Mouse (Mus musculus) lung, embryonic 14.5 days (tissue): ENCODE measurements around the gene Zdhhc16. TPM values are rescaled to one million over a fixed set of nuclear protein-coding genes. Genes with fewer than 3 reads are reported as not detected.
"Not testable (repeated sequence)": the region's sequence is repeated elsewhere in the genome, so short reads cannot be mapped to it uniquely, and the experiment has no call there.

ENCODE experiments used
- ATAC-seq: fragments of 200-750 bp; cut with Nextera tagmentation; 2 replicates; pipeline ENCODE4 v1.8.0; 2017; ENCODE audit warnings: mild to moderate bottlenecking, moderate TSS enrichment, moderate library complexity; ENCODE audit not compliant: insufficient read depth
- DNase-seq: peaks from one replicate; pipeline ENCODE4 v3.0.0-alpha.2; 2015
- H3K27ac ChIP-seq: fragments of 300-500 bp; sonication (generic); 2 replicates; pipeline ENCODE4 v1.5.1; 2014; ENCODE audit warnings: low read depth, mild to moderate bottlenecking, moderate library complexity
- H3K27me3 ChIP-seq: fragments of 300-500 bp; sonication (generic); 2 replicates; pipeline ENCODE4 v1.6.1; 2014; ENCODE audit warnings: low read length, control low read depth; ENCODE audit not compliant: insufficient read depth
- H3K36me3 ChIP-seq: fragments of 300-500 bp; sonication (generic); 2 replicates; pipeline ENCODE4 v1.6.1; 2014; ENCODE audit warnings: control low read depth; ENCODE audit not compliant: insufficient read depth
- H3K4me1 ChIP-seq: fragments of 300-500 bp; sonication (generic); 2 replicates; pipeline ENCODE4 v1.6.1; 2014; ENCODE audit warnings: antibody characterized with exemption, control low read depth; ENCODE audit not compliant: insufficient read depth
- H3K4me2 ChIP-seq: fragments of 300-500 bp; sonication (generic); 2 replicates; pipeline ENCODE4 v1.6.1; 2014; ENCODE audit warnings: mild to moderate bottlenecking
- H3K4me3 ChIP-seq: fragments of 300-500 bp; sonication (generic); 2 replicates; pipeline ENCODE4 v1.5.1; 2014; ENCODE audit warnings: low read depth, low read length
- H3K9ac ChIP-seq: fragments of 300-500 bp; sonication (generic); 2 replicates; pipeline ENCODE4 v1.6.1; 2014
- H3K9me3 ChIP-seq: fragments of 300-500 bp; sonication (generic); 2 replicates; pipeline ENCODE4 v1.6.1; 2016; ENCODE audit warnings: low read depth, low read length, control low read depth
- CTCF ChIP-seq: IDR thresholded peaks from 2 replicates; pipeline ENCODE4 v1.5.1; 2016; ENCODE audit warnings: antibody characterized with exemption, low read depth
- WGBS: fragments of 180-500 bp; shearing (Covaris S2); extraction: QIAGEN DNeasy Blood & Tissue Kit; methylation state at CpG from one replicate; pipeline ENCODE4 v1.1.7; 2014; 5-methylcytosine and 5-hydroxymethylcytosine counted together
- polyA plus RNA-seq: library from polyadenylated mRNA; unstranded; fragments of >200 nt; fragmentation: Nextera tagmentation; extraction: Ambion mirVana; gene quantifications from 2 replicates; pipeline ENCODE4 v1.2.1, GENCODE M21; 2014

Gene Zdhhc16
- polyA plus RNA-seq, 1 experiment from 2014 or later, result 80.8 TPM

DNA sequence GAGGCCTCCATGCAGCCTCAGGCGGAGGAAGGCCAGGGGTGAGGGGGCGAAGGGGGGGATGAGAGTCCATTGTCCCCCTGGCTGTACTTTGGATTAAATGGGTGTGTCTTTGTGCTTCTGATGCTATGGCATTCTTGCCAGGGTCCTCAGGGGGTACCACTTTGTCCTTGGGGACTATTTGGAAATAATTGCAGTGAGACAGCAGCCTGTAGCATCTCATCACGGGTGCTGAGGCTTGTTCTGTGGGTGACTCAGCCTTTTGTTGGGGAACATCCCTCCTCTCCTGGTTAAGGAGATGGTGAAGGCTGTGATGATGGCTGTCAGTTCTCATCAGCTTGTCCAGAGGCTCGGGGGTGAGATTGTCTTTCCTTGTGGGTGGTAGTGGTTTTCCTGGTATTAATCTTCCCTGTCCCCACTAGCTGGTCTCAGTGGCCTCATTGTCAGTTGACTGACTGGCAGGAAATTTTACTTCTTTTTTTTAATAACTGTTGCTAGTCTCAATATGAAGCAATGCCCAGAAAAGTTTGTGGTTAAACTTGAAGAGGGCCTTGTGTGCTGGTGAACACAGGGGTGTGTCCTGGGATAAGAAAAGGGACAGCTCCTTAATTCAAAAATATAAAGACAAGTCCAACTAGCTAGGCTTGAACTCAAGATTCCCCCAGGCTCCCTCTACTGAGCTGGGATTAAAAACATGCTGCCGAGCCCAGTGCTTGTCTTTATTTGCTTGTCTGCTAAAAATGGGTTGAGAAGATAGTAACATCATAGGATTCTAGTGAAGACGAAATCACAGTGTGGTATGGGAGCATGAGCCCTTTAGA lies 19.3 kb upstream of the Zdhhc16 start:
- H3K9me3 ChIP-seq, result no peaks in the 10 kb centered on the region
- ATAC-seq (no peak), DNase-seq (no peak)
- peak overlapping the region; percentile 95 for H3K4me3 ChIP-seq
- H3K27me3 ChIP-seq, result no peaks in the 10 kb centered on the region
- no peak for TF ChIP-seq CTCF
- H3K27ac ChIP-seq, result no peak overlapping the region; the same call in 1 of the 2 replicates
- 43% methylated on average over 6 of the region's 6 CpGs for WGBS
- H3K4me2 ChIP-seq, result peak overlapping the region; percentile 76
- peaks cover 40% of the 10 kb centered on the region for H3K36me3 ChIP-seq
- no peaks in the 10 kb centered on the region; the same call in 1 of the 2 replicates for H3K4me1 ChIP-seq
- peak overlapping the region; percentile 97 for H3K9ac ChIP-seq

DNA sequence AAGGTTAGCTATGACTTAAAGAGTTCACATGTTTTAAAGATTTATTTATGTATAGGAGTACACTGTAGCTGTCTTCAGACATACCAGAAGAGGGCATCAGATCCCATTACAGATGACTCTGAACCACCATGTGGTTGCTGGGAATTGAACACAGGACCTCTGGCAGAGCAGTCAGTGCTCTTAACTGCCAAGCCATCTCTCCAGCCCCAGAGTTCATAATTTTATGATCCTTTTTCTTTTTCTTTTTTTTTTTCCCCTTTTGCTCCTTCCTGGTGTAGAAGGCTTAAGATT lies 18.7 kb upstream of the Zdhhc16 start:
- H3K9me3 ChIP-seq, ATAC-seq, H3K9ac ChIP-seq, H3K4me1 ChIP-seq, H3K27me3 ChIP-seq, DNase-seq, H3K27ac ChIP-seq: not testable (repeated sequence)
- peak overlapping the region; percentile 76; the same call in 1 of the 2 replicates for H3K4me2 ChIP-seq
- peaks cover 46% of the 10 kb centered on the region for H3K36me3 ChIP-seq
- peak; percentile 12; the same call in 1 of the 2 replicates for TF ChIP-seq CTCF
- H3K4me3 ChIP-seq, result peak overlapping the region; percentile 95; the same call in 1 of the 2 replicates

DNA sequence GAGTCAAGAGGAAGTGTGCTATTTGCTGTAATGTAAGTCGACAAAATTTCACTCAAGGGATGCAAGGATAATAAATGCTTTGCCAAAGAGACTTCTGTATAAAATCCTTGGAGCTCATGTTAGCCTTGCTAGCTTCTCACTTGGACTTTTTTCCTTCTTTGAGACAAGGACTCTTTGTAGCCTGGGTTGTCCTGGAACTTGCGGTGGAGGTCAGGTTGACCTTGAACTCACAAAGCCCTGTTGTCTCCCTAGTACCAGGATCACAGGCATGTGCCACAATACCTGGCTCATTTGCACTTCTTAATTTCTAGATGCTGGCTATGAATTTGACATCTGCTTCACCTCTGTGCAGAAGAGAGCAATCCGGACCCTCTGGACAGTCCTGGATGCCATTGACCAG lies 18.0 kb upstream of the Zdhhc16 start:
- H3K4me3 ChIP-seq, result no peak overlapping the region

DNA sequence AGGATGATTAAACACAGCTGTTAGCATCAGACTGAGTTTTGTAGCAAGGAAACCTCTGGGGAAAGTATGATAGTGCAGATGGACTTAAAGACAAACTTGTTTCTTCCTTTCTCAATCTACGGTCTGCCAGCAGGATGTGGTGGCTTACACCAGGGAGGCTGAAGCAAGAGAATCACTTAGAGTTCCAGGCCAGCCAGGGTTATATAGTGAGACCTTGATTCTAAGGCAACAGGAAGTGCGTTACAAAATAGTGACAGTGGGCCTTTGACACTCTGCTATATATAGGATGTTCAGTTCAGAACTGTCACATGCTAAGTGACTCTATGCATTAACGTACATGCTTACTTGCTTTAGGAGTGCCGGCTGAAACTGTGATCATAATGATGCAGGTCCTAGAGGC lies 16.4 kb upstream of the Zdhhc16 start:
- ATAC-seq (no peak), DNase-seq (no peak)
- Histone ChIP-seq H3K4me1 (no peaks in the 10 kb centered on the region; the same call in 1 of the 2 replicates), H3K9ac (no peak overlapping the region), H3K4me3 (no peak overlapping the region), H3K36me3 (peaks cover 49% of the 10 kb centered on the region), H3K27me3 (no peaks in the 10 kb centered on the region), H3K4me2 (no peak overlapping the region), H3K9me3 (no peaks in the 10 kb centered on the region), H3K27ac (no peak overlapping the region)
- 72% methylated on average over 4 of the region's 4 CpGs for WGBS
- no peak for TF ChIP-seq CTCF

More for the DNA sequence above, 18.0 kb upstream of the Zdhhc16 start:
- Histone ChIP-seq H3K9me3 (no peaks in the 10 kb centered on the region), H3K4me2 (no peak overlapping the region), H3K9ac (no peak overlapping the region), H3K36me3 (peaks cover 49% of the 10 kb centered on the region), H3K27me3 (no peaks in the 10 kb centered on the region), H3K4me1 (no peaks in the 10 kb centered on the region; the same call in 1 of the 2 replicates), H3K27ac (no peak overlapping the region)
- no peak for DNase-seq
- WGBS, result 94% methylated on average over 3 of the region's 3 CpGs
- no peak for TF ChIP-seq CTCF
- no peak for ATAC-seq

DNA sequence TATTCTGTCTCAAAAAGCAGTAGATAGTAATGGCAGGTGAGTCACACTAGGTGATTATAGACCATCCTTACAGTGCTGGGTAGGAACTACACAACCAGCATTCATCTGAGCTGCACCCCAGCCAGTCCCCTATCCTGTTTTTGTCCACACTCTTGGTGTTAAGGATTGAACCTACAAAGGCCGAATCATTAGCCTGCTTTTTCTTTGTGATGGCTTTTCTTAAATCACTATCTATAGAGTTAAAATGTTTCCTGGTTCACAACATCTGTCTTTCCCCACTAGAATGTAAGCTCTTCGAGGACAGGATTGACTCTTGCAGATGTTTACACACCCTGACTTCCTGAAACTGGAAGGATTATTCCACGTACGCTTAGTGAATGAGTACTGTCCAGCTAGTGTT lies 13.8 kb upstream of the Zdhhc16 start:
- no peak for ATAC-seq
- 58% methylated on average over 4 of the region's 4 CpGs for WGBS
- H3K27me3 ChIP-seq, result no peaks in the 10 kb centered on the region
- TF ChIP-seq CTCF, result no peak
- no peak overlapping the region for H3K27ac ChIP-seq
- no peaks in the 10 kb centered on the region for H3K4me1 ChIP-seq
- peaks cover 64% of the 10 kb centered on the region for H3K36me3 ChIP-seq
- no peak overlapping the region for H3K4me2 ChIP-seq
- no peak overlapping the region for H3K9ac ChIP-seq
- no peak for DNase-seq
- no peaks in the 10 kb centered on the region for H3K9me3 ChIP-seq
- H3K4me3 ChIP-seq, result no peak overlapping the region

DNA sequence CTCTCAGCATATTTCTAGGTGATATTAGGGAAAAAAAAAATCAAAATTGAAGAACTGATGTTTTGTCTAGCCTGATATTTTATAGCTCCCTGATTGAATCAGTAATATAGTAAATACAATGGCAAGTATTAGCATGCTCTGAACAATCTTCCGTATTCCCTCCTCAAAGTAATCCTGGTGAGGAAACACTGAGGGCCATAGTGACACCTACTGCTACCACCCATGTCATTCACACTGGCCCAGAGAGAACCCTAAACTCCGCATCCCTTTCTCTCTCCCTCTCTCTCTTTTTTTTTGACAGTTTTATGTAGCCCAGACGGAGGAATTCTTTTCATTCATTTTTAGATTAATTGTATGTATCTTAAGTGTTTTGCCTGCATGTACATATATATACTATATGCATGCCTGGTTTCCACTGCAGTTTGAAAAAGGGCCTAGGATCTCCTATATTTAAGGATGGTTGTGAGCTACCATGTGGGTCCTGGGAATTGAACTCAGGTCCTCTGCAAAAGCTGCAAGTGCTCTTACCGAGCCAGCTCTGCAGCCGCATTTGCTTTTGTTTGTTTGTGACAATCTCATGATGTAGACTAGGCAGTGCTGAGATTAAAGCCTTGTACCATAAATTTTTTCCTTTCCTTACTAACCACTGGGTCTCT lies 12.7 kb upstream of the Zdhhc16 start:
- Histone ChIP-seq H3K4me2 (no peak overlapping the region), H3K4me3 (no peak overlapping the region), H3K4me1 (no peaks in the 10 kb centered on the region), H3K27ac (no peak overlapping the region), H3K9me3 (no peaks in the 10 kb centered on the region), H3K27me3 (no peaks in the 10 kb centered on the region), H3K9ac (no peak overlapping the region), H3K36me3 (peaks cover 60% of the 10 kb centered on the region)
- no peak for ATAC-seq
- no peak for TF ChIP-seq CTCF
- DNase-seq, result no peak
- WGBS, result 66% methylated on average over 5 of the region's 5 CpGs

DNA sequence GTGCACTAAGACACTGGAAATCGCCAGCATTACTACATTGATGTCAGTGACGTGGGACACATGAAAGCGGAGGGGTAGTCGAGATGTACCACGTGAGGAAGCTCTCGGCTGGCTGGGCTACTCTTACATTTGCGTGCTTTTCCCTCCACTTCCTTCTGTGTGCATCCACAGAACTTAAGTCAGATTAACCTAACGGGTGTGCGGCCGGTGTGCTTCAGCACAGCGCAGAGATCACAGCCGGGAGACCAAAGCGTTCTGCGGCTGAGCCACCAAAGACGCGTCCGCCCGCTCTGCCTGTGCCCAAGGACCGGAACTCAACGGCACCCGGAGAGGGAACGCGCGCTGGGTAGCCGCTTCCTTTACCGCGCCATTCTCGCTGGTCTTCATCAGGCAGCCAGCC lies 594 bp upstream of the Zdhhc16 start:
- Histone ChIP-seq H3K36me3 (peaks cover 41% of the 10 kb centered on the region), H3K9me3 (no peaks in the 10 kb centered on the region), H3K9ac (peak overlapping the region; percentile 75), H3K27me3 (no peaks in the 10 kb centered on the region), H3K4me2 (peak overlapping the region; percentile 86), H3K4me1 (peaks cover 13% of the 10 kb centered on the region), H3K27ac (peak overlapping the region; percentile 24; the same call in 1 of the 2 replicates), H3K4me3 (peak overlapping the region; percentile 93)
- TF ChIP-seq CTCF, result no peak
- no peak for DNase-seq
- ATAC-seq, result peak; percentile 7
- under 1% methylated on average over 28 of the region's 28 CpGs for WGBS
